Mouse (Mus musculus) embryonic facial prominence, embryonic 13.5 days (tissue): ENCODE data around the gene Olfr727. TPM values are rescaled to one million over a fixed set of nuclear protein-coding genes. Genes with fewer than 3 reads are reported as not detected.

ENCODE experiments used
- ATAC-seq: fragments of 200-750 bp; cut with Nextera tagmentation; 2 replicates; pipeline ENCODE4 v1.8.0; 2017; ENCODE audit warnings: low read depth; ENCODE audit not compliant: insufficient number of reproducible peaks, insufficient read depth, low FRiP score, low TSS enrichment
- H3K27ac ChIP-seq: fragments of 300-500 bp; sonication (generic); 2 replicates; pipeline ENCODE4 v1.5.1; 2015; ENCODE audit warnings: moderate library complexity, mild to moderate bottlenecking, inconsistent platforms
- H3K27me3 ChIP-seq: fragments of 300-500 bp; sonication (generic); 2 replicates; pipeline ENCODE4 v1.6.1; 2015; ENCODE audit warnings: mild to moderate bottlenecking, inconsistent platforms
- H3K36me3 ChIP-seq: fragments of 300-500 bp; sonication (generic); 2 replicates; pipeline ENCODE4 v1.6.1; 2015; ENCODE audit warnings: mild to moderate bottlenecking, inconsistent platforms
- H3K4me1 ChIP-seq: fragments of 300-500 bp; sonication (generic); 2 replicates; pipeline ENCODE4 v1.6.1; 2015; ENCODE audit warnings: inconsistent platforms
- H3K4me2 ChIP-seq: fragments of 300-500 bp; sonication (generic); 2 replicates; pipeline ENCODE4 v1.6.1; 2015; ENCODE audit warnings: moderate library complexity, mild to moderate bottlenecking, inconsistent platforms
- H3K4me3 ChIP-seq: fragments of 300-500 bp; sonication (generic); 2 replicates; pipeline ENCODE4 v1.5.1; 2015; ENCODE audit warnings: mild to moderate bottlenecking, inconsistent platforms
- H3K9ac ChIP-seq: fragments of 300-500 bp; sonication (generic); 2 replicates; pipeline ENCODE4 v1.6.1; 2015; ENCODE audit warnings: mild to moderate bottlenecking, inconsistent platforms
- H3K9me3 ChIP-seq: fragments of 300-500 bp; sonication (generic); 2 replicates; pipeline ENCODE4 v1.6.1; 2016; ENCODE audit warnings: inconsistent platforms
- WGBS: fragments of 180-500 bp; shearing (Covaris S2); methylation state at CpG from one replicate; pipeline ENCODE4 v1.1.7; 2015; ENCODE audit warnings: mixed read lengths; 5-methylcytosine and 5-hydroxymethylcytosine counted together
- polyA plus RNA-seq: library from polyadenylated mRNA; unstranded; fragments of >200 nt; fragmentation: Nextera tagmentation; extraction: Ambion mirVana; gene quantifications from 2 replicates; pipeline ENCODE4 v1.2.1, GENCODE M21; 2015

Gene Olfr727
- not detected in 2 replicates for polyA plus RNA-seq

GRCm38 (mm10) chr14:50122886-50123285, at the start of gene Olfr727:
Gene Olfr727, plus strand, starts transcription at chr14:50123186.
- no peak within 1 kb of the TSS for H3K4me3 ChIP-seq
- WGBS, result 80% methylated on average over 1 of the region's 1 CpGs
- H3K9ac ChIP-seq, result no peak within 1 kb of the TSS
- no peaks in the 10 kb centered on the region for H3K27me3 ChIP-seq
- no peaks in the 10 kb centered on the region for H3K4me1 ChIP-seq
- H3K4me2 ChIP-seq, result no peak within 1 kb of the TSS
- no peak within 1 kb of the TSS for H3K27ac ChIP-seq
- no peaks in the 10 kb centered on the region for H3K9me3 ChIP-seq
- H3K36me3 ChIP-seq, result no peaks in the 10 kb centered on the region
- no peak for ATAC-seq

- WGBS, result 67% methylated on average over 1 of the region's 1 CpGs
- H3K36me3 ChIP-seq, result no peaks in the 10 kb centered on the region
- H3K4me1 ChIP-seq, result no peaks in the 10 kb centered on the region
- no peak within 1 kb of the TSS for H3K4me3 ChIP-seq
- H3K9me3 ChIP-seq, result no peaks in the 10 kb centered on the region
- no peak within 1 kb of the TSS for H3K27ac ChIP-seq
- ATAC-seq, result no peak
- H3K9ac ChIP-seq, result no peak within 1 kb of the TSS
- H3K27me3 ChIP-seq, result no peaks in the 10 kb centered on the region
- H3K4me2 ChIP-seq, result no peak within 1 kb of the TSS
These were observed 32.1 kb upstream of the Olfr727 start, which contains the start of gene Olfr726 for GRCm38 (mm10) chr14:50090853-50091252. Gene Olfr726, minus strand, starts transcription at chr14:50090953.

- Histone ChIP-seq H3K4me2 (no peak within 1 kb of the TSS), H3K36me3 (no peaks in the 10 kb centered on the region), H3K9ac (no peak within 1 kb of the TSS), H3K4me3 (no peak within 1 kb of the TSS), H3K27me3 (no peaks in the 10 kb centered on the region), H3K9me3 (no peaks in the 10 kb centered on the region), H3K4me1 (no peaks in the 10 kb centered on the region), H3K27ac (no peak within 1 kb of the TSS)
- 79% methylated on average over 5 of the region's 5 CpGs for WGBS
- ATAC-seq, result no peak
These were observed 19.6 kb downstream of the Olfr727 start, which contains the start of gene Olfr728 for GRCm38 (mm10) chr14:50142580-50142979. Gene Olfr728, minus strand, starts transcription at chr14:50142680.

- Histone ChIP-seq H3K27ac (no peak within 1 kb of the TSS), H3K9me3 (no peaks in the 10 kb centered on the region), H3K36me3 (no peaks in the 10 kb centered on the region), H3K9ac (no peak within 1 kb of the TSS), H3K4me2 (no peak within 1 kb of the TSS), H3K4me1 (no peaks in the 10 kb centered on the region), H3K4me3 (no peak within 1 kb of the TSS), H3K27me3 (no peaks in the 10 kb centered on the region)
- no peak for ATAC-seq
These were observed 29.8 kb downstream of the Olfr727 start, which contains the start of gene Olfr729 for GRCm38 (mm10) chr14:50152810-50153209. Gene Olfr729, minus strand, starts transcription at chr14:50152910.

Other genes with a start within 250 kb of the Olfr727 start
- not detected in 2 replicates for gene Olfr722, start 221.2 kb upstream of the Olfr727 start, polyA plus RNA-seq
- not detected in 2 replicates for gene Olfr723, start 191.4 kb upstream of the Olfr727 start, polyA plus RNA-seq
- gene Olfr724, start 159.9 kb upstream of the Olfr727 start, polyA plus RNA-seq, result not detected in 2 replicates
- not detected in 2 replicates for gene Olfr725, start 82.8 kb upstream of the Olfr727 start, polyA plus RNA-seq
- not detected in 2 replicates for gene Olfr726, start 32.2 kb upstream of the Olfr727 start, polyA plus RNA-seq
- not detected in 2 replicates for gene Olfr728, start 19.5 kb downstream of the Olfr727 start, polyA plus RNA-seq
- 0.06 TPM in 1 of 2 replicates, not detected in the other for gene Olfr729, start 29.7 kb downstream of the Olfr727 start, polyA plus RNA-seq
- gene Olfr730, start 65.0 kb downstream of the Olfr727 start, polyA plus RNA-seq, result not detected in 2 replicates
- not detected in 2 replicates for gene Olfr731, start 118.7 kb downstream of the Olfr727 start, polyA plus RNA-seq
- not detected in 2 replicates for gene Olfr732, start 161.0 kb downstream of the Olfr727 start, polyA plus RNA-seq
- gene Olfr733, start 178.3 kb downstream of the Olfr727 start, polyA plus RNA-seq, result 0.10 TPM in 1 of 2 replicates, not detected in the other
- not detected in 2 replicates for gene Olfr734, start 203.6 kb downstream of the Olfr727 start, polyA plus RNA-seq
- not detected in 2 replicates for gene Olfr735, start 225.7 kb downstream of the Olfr727 start, polyA plus RNA-seq
- 0.07 TPM in 1 of 2 replicates, not detected in the other for gene Tlr11, start 234.7 kb downstream of the Olfr727 start, polyA plus RNA-seq